Mouse (Mus musculus) neutrophil, adult 5-6 weeks (primary cell): ENCODE results near the gene Adar. TPM values are rescaled to one million over a fixed set of nuclear protein-coding genes. Genes with fewer than 3 reads are reported as not detected.
A peak's percentile ranks its signal among the peaks of the same experiment; 100 is the strongest.

Experiments used
- ATAC-seq: fragments of 151-379, 151-347 bp; 2 replicates; pipeline ENCODE4 v1.8.0; 2017; ENCODE audit warnings: mild to moderate bottlenecking, moderate TSS enrichment; ENCODE audit not compliant: insufficient number of reproducible peaks, poor library complexity, low FRiP score, severe bottlenecking; ENCODE audit errors: extremely low read depth
- total RNA-seq: library from RNA; stranded (forward); fragments of 200-1000 nt; gene quantifications from 2 replicates; pipeline ENCODE4 v1.2.3, GENCODE M21; 2017

Adar gene
- total RNA-seq, 1 experiment from 2014 or later, result 114 TPM

GRCm38 (mm10) chr3:89728848-89729247 lies 14.0 kb downstream of the Adar start:
- ATAC-seq, result no peak

- peak; percentile 93 for ATAC-seq
These were observed 15.8 kb downstream of the Adar start for GRCm38 (mm10) chr3:89730350-89731331.

GRCm38 (mm10) chr3:89732091-89732490 lies 17.3 kb downstream of the Adar start:
- ATAC-seq, result no peak

- no peak for ATAC-seq
These were observed 23.7 kb downstream of the Adar start for GRCm38 (mm10) chr3:89738509-89738908.

- no peak for ATAC-seq
These were observed 37.5 kb downstream of the Adar start for GRCm38 (mm10) chr3:89752307-89752706.

- ATAC-seq, result no peak
These were observed 40.5 kb downstream of the Adar start for GRCm38 (mm10) chr3:89755283-89755682.

- ATAC-seq, result no peak
These were observed 43.0 kb downstream of the Adar start for GRCm38 (mm10) chr3:89757851-89758250.

GRCm38 (mm10) chr3:89759786-89760185 lies 45.0 kb downstream of the Adar start:
- ATAC-seq, result no peak

- ATAC-seq, result peak; percentile 51
These were observed 49.4 kb downstream of the Adar start, which contains the start of gene Chrnb2 for GRCm38 (mm10) chr3:89764119-89764724. Gene Chrnb2 (minus strand): TSS chr3:89764632.

GRCm38 (mm10) chr3:89769584-89769983 lies 54.8 kb downstream of the Adar start:
- ATAC-seq, result no peak

- no peak for ATAC-seq
These were observed 55.7 kb downstream of the Adar start for GRCm38 (mm10) chr3:89770425-89771002.

GRCm38 (mm10) chr3:89772588-89772967 lies 57.8 kb downstream of the Adar start:
- peak; percentile 81 for ATAC-seq

- ATAC-seq, result peak; percentile 81
These were observed 58.3 kb downstream of the Adar start, which contains the start of gene Ube2q1 for GRCm38 (mm10) chr3:89772968-89773709. Gene Ube2q1 (plus strand): TSS chr3:89773616.

- no peak for ATAC-seq
These were observed 59.0 kb downstream of the Adar start for GRCm38 (mm10) chr3:89773740-89774211.

GRCm38 (mm10) chr3:89774236-89774960 lies 59.6 kb downstream of the Adar start:
- no peak; the same call in 1 of the 2 replicates for ATAC-seq

- ATAC-seq, result no peak
These were observed 61.2 kb downstream of the Adar start for GRCm38 (mm10) chr3:89776001-89776400.

GRCm38 (mm10) chr3:89780102-89780501 lies 65.3 kb downstream of the Adar start:
- ATAC-seq, result no peak

- no peak for ATAC-seq
These were observed 66.8 kb downstream of the Adar start for GRCm38 (mm10) chr3:89781640-89782039.
